Mouse (Mus musculus) small intestine, adult 2 months (tissue): ENCODE data around the gene Ica1.

Source experiments
- CTCF ChIP-seq: fragments of 200-500 bp; IDR thresholded peaks from 2 replicates; pipeline ENCODE4 v1.5.1; 2012; ENCODE audit warnings: low read depth, mild to moderate bottlenecking, control low read depth, inconsistent platforms, low read length, moderate library complexity, mixed read lengths; ENCODE audit not compliant: insufficient replicate concordance, insufficient read length; ENCODE audit errors: extremely low read depth
- POLR2A ChIP-seq: fragments of 200-500 bp; IDR thresholded peaks from 2 replicates; pipeline ENCODE4 v1.6.1; 2012; ENCODE audit warnings: low read depth, mild to moderate bottlenecking, control low read depth, inconsistent platforms, low read length, moderate library complexity

DNA sequence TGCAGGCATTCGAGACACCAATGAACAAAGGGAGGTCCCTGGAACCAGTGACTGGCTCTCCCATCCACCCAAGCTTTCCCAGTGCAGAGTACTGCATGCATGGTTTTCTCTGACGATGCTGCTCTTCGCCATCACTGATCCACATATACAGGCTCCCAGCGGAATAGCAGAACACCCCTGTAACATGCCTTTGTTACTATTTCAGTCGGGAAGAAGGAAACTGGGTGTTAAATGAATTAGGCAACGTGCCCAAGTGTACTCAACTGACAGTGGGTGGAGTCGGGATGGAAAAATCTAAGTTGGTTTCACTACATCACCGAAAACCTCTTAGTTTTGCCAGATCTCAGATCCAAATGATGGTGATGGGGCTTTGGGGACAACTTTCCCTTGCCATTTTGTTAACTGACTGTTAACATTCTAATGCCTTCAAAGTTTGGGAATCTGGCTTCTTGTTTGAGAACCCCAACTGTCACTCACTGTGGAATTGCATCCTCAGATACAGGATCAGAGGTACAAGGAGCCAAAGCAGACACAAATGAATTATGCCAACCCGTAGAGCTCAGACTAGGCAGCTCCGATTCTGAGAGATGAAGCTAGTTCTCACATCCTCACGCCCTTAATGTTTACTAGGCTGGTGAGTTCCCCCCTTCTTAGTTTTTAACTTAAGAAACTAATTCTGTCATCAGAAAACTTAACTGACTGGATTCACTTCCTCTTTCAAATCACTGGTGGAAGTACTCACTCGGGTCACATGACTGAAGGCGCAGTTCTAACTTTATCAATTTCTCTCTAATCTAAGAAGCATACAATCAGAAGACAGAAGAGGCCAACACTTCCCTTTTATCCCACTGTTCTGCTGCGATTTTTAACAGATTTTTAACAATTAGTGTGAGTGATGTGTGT, 91.4 kb downstream of the Ica1 start:
- no peak for TF ChIP-seq CTCF
- TF ChIP-seq POLR2A, result no peak
